Mouse (Mus musculus) monocyte, adult 2 months (primary cell): ENCODE results near the gene Kdm3a.

Experiments used
- DNase-seq, 2 experiments: peaks; one replicate each; pipeline ENCODE4 v3.0.0; 2022; ENCODE audit warnings: low spot score in 2 of 2, low read depth in 1 of 2

The Kdm3a gene

DNA sequence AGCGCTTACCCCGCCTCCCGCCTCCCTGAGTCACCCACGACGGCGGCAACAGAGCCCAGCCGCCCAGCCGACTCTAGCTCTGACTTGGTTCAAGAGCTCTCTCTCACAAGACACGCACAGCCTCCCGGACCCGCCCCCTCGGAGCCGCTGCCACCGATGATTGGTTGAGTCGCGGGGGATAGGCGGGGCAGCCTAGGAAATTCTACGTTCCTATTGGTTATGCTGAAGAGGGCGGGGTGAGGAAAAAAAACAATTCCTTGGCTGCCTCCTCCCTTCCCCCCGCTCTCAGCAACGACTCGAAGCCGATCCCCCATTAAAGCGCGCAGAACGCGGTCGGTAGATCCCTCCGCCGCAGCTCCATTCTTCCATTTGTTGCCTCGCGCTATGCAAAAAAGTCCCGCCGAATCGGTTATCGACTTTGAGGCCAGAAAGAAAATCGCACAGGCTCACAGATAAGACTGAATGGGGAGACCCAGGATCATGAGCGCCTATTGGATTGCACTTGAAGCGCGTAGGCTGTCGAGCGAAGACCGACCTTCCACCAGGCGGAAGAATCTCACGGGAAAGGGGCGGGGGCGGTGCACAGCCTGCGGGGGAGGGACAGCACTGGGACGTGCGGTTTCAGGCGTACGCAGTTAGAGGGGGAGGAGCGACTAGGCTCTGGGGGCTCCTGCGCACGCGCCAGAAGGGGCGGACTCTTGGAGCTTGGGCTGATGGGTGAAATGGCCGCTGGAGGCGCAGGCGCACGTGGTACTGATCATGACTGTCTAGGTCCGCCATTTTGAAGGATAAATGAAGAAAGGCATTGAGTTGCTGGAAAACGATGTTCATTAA is at the start of gene Kdm3a:
TSS of gene Kdm3a (minus strand) at position 162 of the 834 bp plus-strand sequence.
- peak; percentile 96 to 99 for DNase-seq

DNA sequence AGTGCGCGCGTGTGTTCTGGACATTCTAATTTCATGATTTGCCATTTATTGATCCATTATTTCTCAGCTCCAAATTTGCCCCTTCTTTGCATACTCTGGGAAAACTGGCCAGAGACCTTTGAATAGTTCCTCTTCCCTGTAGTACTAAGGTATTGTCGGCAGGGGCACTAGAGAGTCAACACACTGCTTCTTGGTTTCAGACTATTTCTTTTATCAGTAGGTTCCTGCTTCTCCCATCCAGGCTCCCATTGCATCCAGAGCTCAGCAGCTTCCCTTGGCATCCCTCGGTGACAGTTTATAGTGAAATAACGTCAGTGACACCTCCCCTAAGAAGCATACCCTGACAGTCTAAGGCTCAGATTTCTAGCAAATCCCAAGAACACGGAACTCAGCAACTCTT is 46.1 kb upstream of the Kdm3a start:
- no peak for DNase-seq

DNA sequence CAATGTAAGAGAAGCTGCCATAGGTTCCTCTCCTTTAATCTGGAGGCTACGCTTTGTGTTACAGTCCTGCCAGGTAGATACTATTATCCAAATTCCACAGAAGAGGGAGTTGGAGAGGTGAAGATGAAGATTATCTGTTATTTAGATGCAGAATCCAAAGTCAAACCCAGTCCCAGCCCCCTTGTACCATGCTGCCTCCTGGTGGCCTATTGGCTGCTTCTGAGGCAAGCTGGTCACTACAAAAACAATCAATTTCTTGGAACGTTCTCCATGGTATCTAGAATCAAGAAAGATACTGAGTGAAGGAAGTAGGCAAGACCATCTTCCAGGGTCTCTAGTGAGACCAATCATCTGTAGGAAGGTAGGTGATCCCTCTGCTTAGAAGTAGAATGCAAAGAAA is 40.4 kb upstream of the Kdm3a start:
- DNase-seq = no peak

GRCm38 (mm10) chr6:71664511-71664910 is 31.7 kb upstream of the Kdm3a start:
- no peak for DNase-seq

GRCm38 (mm10) chr6:71658290-71658689 is 25.5 kb upstream of the Kdm3a start:
- DNase-seq = no peak

DNA sequence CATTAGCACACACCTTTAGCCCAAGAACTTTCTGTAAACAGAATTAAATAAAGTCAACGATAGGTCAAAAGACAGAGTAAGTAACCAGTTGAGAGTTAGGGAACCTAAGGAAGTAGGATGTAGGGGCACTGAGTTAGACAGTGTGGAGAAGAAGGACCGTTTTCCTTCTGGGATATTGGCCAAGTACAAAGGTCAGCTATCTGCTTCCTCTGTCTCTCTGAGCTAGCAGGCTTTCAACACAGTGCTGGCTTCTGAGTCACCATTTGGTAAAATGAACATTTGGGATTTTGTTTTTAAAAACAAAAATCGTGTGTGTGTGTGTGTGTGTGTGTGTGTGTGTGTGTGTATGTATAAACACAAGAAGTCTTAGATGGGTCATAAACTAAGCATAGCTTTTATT is 23.0 kb upstream of the Kdm3a start:
- no peak for DNase-seq

GRCm38 (mm10) chr6:71651868-71652267 is 19.1 kb upstream of the Kdm3a start:
- no peak for DNase-seq

GRCm38 (mm10) chr6:71632486-71632828 is 333 bp downstream of the Kdm3a start:
- no peak for DNase-seq

- peak in 1 of 2 experiments; percentile 36 for DNase-seq
These were observed 906 bp downstream of the Kdm3a start for GRCm38 (mm10) chr6:71631706-71632461.

- DNase-seq = no peak
These were observed 1.6 kb downstream of the Kdm3a start for GRCm38 (mm10) chr6:71631196-71631595.

GRCm38 (mm10) chr6:71627325-71627724 is 5.5 kb downstream of the Kdm3a start:
- DNase-seq = no peak

DNA sequence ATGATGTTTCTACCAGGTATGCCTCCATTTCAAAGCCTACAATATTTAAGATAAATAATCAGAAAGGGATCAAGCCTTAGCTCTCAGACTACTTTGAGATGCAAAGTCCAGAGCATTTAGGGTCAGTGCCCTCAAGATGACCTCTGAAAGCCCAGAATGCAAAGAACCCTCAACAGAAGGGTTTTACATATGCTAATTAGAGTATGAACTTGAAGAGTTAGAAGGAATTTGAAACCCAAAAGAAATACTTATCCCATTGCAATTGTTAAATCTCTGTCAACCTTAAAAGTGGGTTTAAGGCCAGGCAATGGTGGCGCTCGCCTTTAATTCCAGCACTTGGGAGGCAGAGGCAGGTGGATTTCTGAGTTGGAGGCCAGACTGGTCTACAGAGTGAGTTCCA is 6.8 kb downstream of the Kdm3a start:
- DNase-seq = no peak

- no peak for DNase-seq
These were observed 8.1 kb downstream of the Kdm3a start for GRCm38 (mm10) chr6:71624723-71625122.

DNA sequence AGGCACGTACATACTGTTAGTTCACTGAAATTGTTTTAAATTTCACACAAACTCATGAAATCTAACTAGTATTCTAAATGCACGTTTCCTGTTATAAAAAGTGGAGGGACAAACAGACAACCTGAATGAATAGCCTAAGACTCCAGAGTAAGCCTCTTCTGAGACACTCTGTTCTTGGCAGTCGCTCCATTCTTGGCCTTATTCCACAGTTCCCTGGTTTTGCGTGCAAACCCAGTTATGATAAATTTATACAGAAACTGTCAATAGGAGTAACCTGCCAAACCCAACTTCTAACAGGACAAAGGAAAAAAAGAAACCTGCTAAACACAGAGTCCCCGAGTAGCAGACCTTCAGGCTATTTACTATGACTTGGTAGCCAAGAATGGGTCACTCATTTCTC is 10.8 kb downstream of the Kdm3a start:
- no peak for DNase-seq

- DNase-seq = no peak
These were observed 11.2 kb downstream of the Kdm3a start for GRCm38 (mm10) chr6:71621551-71621950.

GRCm38 (mm10) chr6:71616959-71617358 is 15.8 kb downstream of the Kdm3a start:
- DNase-seq = no peak

DNA sequence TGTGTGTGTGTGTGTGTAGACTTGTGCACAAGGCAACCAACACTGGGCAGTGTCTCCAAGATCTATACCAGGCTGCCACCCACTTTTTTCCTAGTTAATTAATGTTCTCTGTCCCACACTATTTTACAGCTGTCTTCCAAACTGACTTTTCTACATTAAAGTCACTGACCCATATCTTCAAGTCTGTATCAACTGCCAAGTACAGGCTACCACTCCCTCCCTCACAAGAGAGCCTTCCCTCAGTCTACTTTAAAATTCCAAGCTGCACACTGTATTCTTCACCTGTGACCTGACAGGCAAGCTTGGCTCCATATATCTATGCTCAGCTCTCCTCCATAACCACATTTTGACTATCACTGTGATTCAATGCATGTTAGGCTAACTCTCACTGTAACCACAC is 19.6 kb downstream of the Kdm3a start:
- no peak for DNase-seq

DNA sequence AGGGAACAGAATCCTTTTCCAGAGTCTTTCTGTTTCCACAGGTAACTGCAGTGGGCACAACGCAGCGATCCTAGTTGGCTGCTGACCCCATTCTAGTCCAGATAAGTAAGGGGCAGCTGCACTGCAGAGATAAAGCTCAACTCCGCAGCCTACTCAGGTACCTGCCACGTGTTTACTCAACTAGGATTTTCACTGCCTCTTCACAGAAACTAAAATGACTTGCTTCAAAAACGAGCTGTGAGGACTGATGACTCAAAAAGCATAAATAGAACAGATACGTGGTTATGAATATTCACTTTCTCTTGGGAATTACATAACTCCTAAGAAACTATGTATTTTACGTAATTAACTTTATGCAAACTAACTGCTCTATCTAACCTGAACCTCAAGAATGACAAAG is 22.8 kb downstream of the Kdm3a start:
- DNase-seq = no peak

DNA sequence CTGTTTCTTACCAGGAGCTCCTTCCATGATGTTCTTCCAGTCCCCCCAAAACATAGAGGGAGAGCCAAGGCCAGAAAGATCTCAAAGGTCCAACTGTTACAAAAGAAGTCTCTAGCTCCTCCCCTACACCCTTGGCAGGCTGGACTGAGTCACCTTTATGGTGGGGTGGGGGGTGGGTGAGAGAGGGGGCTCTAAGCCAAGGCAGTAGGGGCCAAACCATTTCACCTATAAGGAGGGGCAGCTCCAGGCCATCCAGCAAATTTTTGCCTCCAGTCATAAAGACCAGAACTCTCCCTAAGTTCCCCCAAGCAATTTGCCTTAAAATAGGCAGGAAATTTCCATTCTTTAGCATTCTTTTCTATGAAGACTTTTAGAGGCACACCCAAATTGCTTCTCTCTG is 23.8 kb downstream of the Kdm3a start:
- no peak for DNase-seq

- DNase-seq = no peak
These were observed 25.0 kb downstream of the Kdm3a start for GRCm38 (mm10) chr6:71607756-71608155.

GRCm38 (mm10) chr6:71590154-71590553 is 42.6 kb downstream of the Kdm3a start:
- no peak for DNase-seq

DNA sequence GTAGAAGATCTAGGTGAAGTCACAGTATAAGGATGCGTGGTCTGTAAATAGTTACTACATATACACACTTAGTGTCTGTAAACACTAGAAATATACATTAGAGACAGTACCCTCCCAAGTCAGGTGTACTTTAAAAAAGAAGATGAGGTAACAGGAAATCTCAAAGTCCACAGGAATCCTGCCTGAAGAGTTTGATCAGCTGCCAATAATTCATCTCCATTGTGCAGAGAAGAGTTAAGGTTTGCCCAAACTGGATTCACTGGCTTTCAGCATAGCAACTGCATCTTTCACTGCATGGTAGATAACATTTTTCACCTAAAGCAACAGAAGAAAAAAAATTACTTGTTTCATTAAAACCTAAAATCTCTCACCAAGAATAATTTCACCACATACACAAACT is 43.4 kb downstream of the Kdm3a start:
- DNase-seq = no peak

GRCm38 (mm10) chr6:71583198-71583597 is 49.6 kb downstream of the Kdm3a start:
- no peak for DNase-seq
